15 mouse cellular contexts compared by ENCODE assay signal in the genomic region with DNA sequence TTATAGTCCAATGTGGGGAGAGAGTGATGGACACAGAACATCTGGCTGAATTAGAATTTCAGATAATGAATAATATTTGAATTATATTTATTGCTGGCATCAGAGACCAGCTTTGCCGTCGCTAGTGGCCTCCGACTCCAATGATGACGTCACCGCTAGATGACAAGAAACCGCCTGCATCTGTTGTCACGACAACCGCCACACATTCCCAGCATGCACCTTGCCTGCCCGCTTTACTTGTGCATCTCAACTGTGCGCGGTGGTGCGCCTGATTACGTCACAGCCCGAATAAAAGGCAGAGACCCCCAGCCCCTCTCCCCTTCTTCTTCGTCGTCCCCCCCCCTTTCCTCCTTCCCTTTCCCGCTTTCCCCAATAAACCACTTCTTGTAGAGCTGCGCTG. TPM values are rescaled to one million over a fixed set of nuclear protein-coding genes. Genes with fewer than 3 reads are reported as not detected.
DNase-seq lines count a peak whose midpoint lies in the region; ATAC-seq lines count a peak whose summit lies in the region.
"Had no signal": no experiment of that assay in that cellular context is flagged by ENCODE, and none has a peak within 500 bp of the region (broad histone marks: within the 10 kb centered on the region; RNA-seq: fewer than 3 reads in every experiment).

No protein-coding gene starts in this region.

- H3K36me3 ChIP-seq in midbrain, embryonic 11.5 days (ENCODE audit: control insufficient read depth, insufficient read depth, low read length): no peaks in the 10 kb centered on the region
- H3K36me3 ChIP-seq in midbrain, embryonic 16.5 days (ENCODE audit: control insufficient read depth, insufficient read depth, low read length): no peaks in the 10 kb centered on the region
- H3K36me3 ChIP-seq in heart, embryonic 12.5 days: no peaks in the 10 kb centered on the region
- H3K36me3 ChIP-seq: hindbrain, embryonic 15.5 days; limb, embryonic 13.5 days; neural tube, embryonic 12.5 days had no signal

- WGBS in midbrain, embryonic 11.5 days: 75% methylated on average over 18 of the region's 18 CpGs
- 79% methylated on average over 18 of the region's 18 CpGs for WGBS in midbrain, embryonic 16.5 days
- 80% methylated on average over 18 of the region's 18 CpGs for WGBS in heart, embryonic 12.5 days

- H3K4me1 ChIP-seq in midbrain, embryonic 11.5 days (ENCODE audit: control insufficient read depth, insufficient read depth, low read length): peaks cover 5% of the 10 kb centered on the region; the same call in 1 of the 2 replicates
- H3K4me1 ChIP-seq in midbrain, embryonic 16.5 days (ENCODE audit: control insufficient read depth, insufficient read depth, low read length): peaks cover 4% of the 10 kb centered on the region; the same call in 1 of the 2 replicates
- H3K4me1 ChIP-seq in heart, embryonic 12.5 days (replicated peaks): no peaks in the 10 kb centered on the region
- H3K4me1 ChIP-seq: limb, embryonic 13.5 days; neural tube, embryonic 12.5 days had no signal

- no peak overlapping the region for H3K9ac ChIP-seq in midbrain, embryonic 11.5 days (ENCODE audit: low read length)
- H3K9ac ChIP-seq in midbrain, embryonic 16.5 days (ENCODE audit: low read depth, low read length): no peak overlapping the region
- no peak overlapping the region for H3K9ac ChIP-seq in heart, embryonic 12.5 days
- H3K9ac ChIP-seq: hindbrain, embryonic 15.5 days; limb, embryonic 13.5 days; neural tube, embryonic 12.5 days had no signal

- DNase-seq in cerebellum, adult 11-12 months: peak; percentile 22
- peak; percentile 53 for DNase-seq in midbrain, embryonic 11.5 days (ENCODE audit: low spot score, missing footprints)
- peak; percentile 59 to 67 for DNase-seq in left cerebral cortex, postnatal 10 days (ENCODE audit: extremely low spot score in 1 of 2, low spot score in 2 of 2)
- DNase-seq in right cerebral cortex, postnatal 4 days: peak; percentile 58
- no peak for DNase-seq in adrenal gland, adult 2 months
- DNase-seq: heart, adult 18-20 months; kidney, adult 18-20 months; lung, postnatal 4 days had no signal

- H3K9me3 ChIP-seq in midbrain, embryonic 11.5 days (ENCODE audit: control insufficient read depth, low read length): no peaks in the 10 kb centered on the region
- no peaks in the 10 kb centered on the region for H3K9me3 ChIP-seq in midbrain, embryonic 16.5 days (replicated peaks; ENCODE audit: control insufficient read depth, low read length, poor library complexity, severe bottlenecking)
- no peaks in the 10 kb centered on the region for H3K9me3 ChIP-seq in heart, embryonic 12.5 days (replicated peaks)
- H3K9me3 ChIP-seq: hindbrain, embryonic 15.5 days had no signal

- ATAC-seq in cerebellum, adult (ENCODE audit: insufficient number of reproducible peaks, low FRiP score, low TSS enrichment): no peak
- ATAC-seq in midbrain, embryonic 11.5 days (ENCODE audit: low FRiP score): no peak
- no peak for ATAC-seq in midbrain, embryonic 16.5 days
- ATAC-seq in heart, embryonic 12.5 days (ENCODE audit: insufficient number of reproducible peaks, low FRiP score): no peak
- ATAC-seq: Patski had no signal

- H3K4me2 ChIP-seq in midbrain, embryonic 11.5 days: no peak overlapping the region
- no peak overlapping the region for H3K4me2 ChIP-seq in midbrain, embryonic 16.5 days (ENCODE audit: low read length)
- no peak overlapping the region for H3K4me2 ChIP-seq in heart, embryonic 12.5 days
- H3K4me2 ChIP-seq: hindbrain, embryonic 15.5 days; limb, embryonic 13.5 days; neural tube, embryonic 12.5 days had no signal

- no peak overlapping the region for H3K4me3 ChIP-seq in midbrain, embryonic 11.5 days (ENCODE audit: low read depth, low read length)
- no peak overlapping the region for H3K4me3 ChIP-seq in midbrain, embryonic 16.5 days (ENCODE audit: low read depth, low read length)
- H3K4me3 ChIP-seq in heart, embryonic 12.5 days: no peak overlapping the region
- H3K4me3 ChIP-seq: hindbrain, embryonic 15.5 days; limb, embryonic 13.5 days; neural tube, embryonic 12.5 days had no signal

- intact Hi-C loops in left cerebral cortex, postnatal 10 days (cut with DNase I): no loop called here

- no peaks in the 10 kb centered on the region for H3K27me3 ChIP-seq in midbrain, embryonic 11.5 days (ENCODE audit: control insufficient read depth, insufficient read depth, low read length)
- H3K27me3 ChIP-seq in midbrain, embryonic 16.5 days (ENCODE audit: control insufficient read depth, insufficient read depth, low read depth, low read length): no peaks in the 10 kb centered on the region
- no peaks in the 10 kb centered on the region for H3K27me3 ChIP-seq in heart, embryonic 12.5 days (replicated peaks)
- H3K27me3 ChIP-seq: hindbrain, embryonic 15.5 days; limb, embryonic 13.5 days; neural tube, embryonic 12.5 days had no signal

- H3K27ac ChIP-seq in midbrain, embryonic 11.5 days (ENCODE audit: low read depth, low read length): no peak overlapping the region
- H3K27ac ChIP-seq in midbrain, embryonic 16.5 days (ENCODE audit: low read length): no peak overlapping the region
- H3K27ac ChIP-seq in heart, embryonic 12.5 days (ENCODE audit: poor library complexity, severe bottlenecking): no peak overlapping the region
- H3K27ac ChIP-seq: hindbrain, embryonic 15.5 days; limb, embryonic 13.5 days; neural tube, embryonic 12.5 days had no signal

RNA-seq across cellular contexts. Expression of a gene that starts 57.4 kb away (rescaled TPM):
- polyA plus RNA-seq in midbrain, embryonic 11.5 days (2014; fragmentation: Nextera tagmentation; extraction: Ambion mirVana): 56.4 and 57.4 TPM in 2 replicates
- polyA plus RNA-seq in midbrain, embryonic 16.5 days (2015; fragmentation: Nextera tagmentation; extraction: Ambion mirVana): 37.3 and 41.9 TPM in 2 replicates
- 10 to 100 TPM; 27.9 to 31.9 TPM for total RNA-seq in left cerebral cortex, postnatal 10 days (2021)
- 21.5 and 23.7 TPM in 2 replicates for polyA plus RNA-seq in heart, embryonic 12.5 days (2016; fragmentation: Nextera tagmentation; extraction: Ambion mirVana)
- 10 to 100 TPM; 14.6 to 22.9 TPM for total RNA-seq in adrenal gland, adult 2 months (2021)
- polyA plus RNA-seq in adrenal gland, adult 2 months (2012; rRNA removed): 1.1 and 1.2 TPM in 2 replicates

Comparison
In these comparisons a context has a peak if more than half of its experiments do, and no peak if none do; other contexts are left out.
1. RNA of a gene that starts 57.4 kb away (polyA plus RNA-seq): 56.4 to 57.4 TPM in midbrain, embryonic 11.5 days, 37.3 to 41.9 TPM in midbrain, embryonic 16.5 days and 21.5 to 23.7 TPM in heart, embryonic 12.5 days; 1.1 to 1.2 TPM in adrenal gland, adult 2 months; every median in the first group is over 10 times any median in the second.